ENCODE assay signal across 19 mouse cellular contexts in the genomic region with DNA sequence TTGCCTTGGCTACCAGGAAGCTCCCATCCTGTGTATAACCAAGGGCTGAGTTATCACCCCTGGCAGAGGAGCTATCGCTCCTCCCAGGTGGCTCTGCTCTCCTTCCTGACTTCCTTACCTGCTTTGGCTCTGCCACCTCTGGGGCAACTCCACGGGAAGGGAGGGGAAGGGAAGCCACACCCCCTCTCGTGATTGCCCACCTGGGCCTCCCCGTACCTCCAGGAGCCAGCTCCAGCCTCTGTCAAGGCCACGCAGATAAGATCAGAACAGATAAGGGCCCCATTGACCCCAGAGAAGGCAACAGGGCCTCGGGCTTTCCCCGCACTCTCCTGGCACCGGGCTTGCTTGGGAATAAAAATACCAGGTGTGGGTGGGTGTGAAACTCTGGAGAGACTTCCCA. TPM values are rescaled to one million over a fixed set of nuclear protein-coding genes. Genes with fewer than 3 reads are reported as not detected.
"Had no signal": no experiment of that assay in that cellular context is flagged by ENCODE, and none has a peak within 500 bp of the region (broad histone marks: within the 10 kb centered on the region; RNA-seq: fewer than 3 reads in every experiment).

No protein-coding gene starts in this region.

- DNase-seq: kidney, adult 2 months; kidney, postnatal 36 days; lung, embryonic 14.5 days; retina, postnatal 1 day; right cerebral cortex, postnatal 4 days; thymus, adult 18-20 months; thymus, postnatal 14 days had no signal

- ATAC-seq: midbrain, embryonic 15.5 days had no signal

- H3K36me3 ChIP-seq: hindbrain, embryonic 15.5 days; kidney, embryonic 15.5 days; limb, embryonic 12.5 days; liver, embryonic 15.5 days; midbrain, embryonic 15.5 days; neural tube, embryonic 13.5 days had no signal

- H3K27ac ChIP-seq: hindbrain, embryonic 15.5 days; kidney, embryonic 15.5 days; layer of hippocampus, adult 2 months; limb, embryonic 12.5 days; liver, embryonic 15.5 days; midbrain, embryonic 15.5 days; neural tube, embryonic 13.5 days had no signal

- H3K4me1 ChIP-seq: hindbrain, embryonic 15.5 days; limb, embryonic 12.5 days; neural tube, embryonic 13.5 days had no signal

- H3K27me3 ChIP-seq: limb, embryonic 12.5 days; midbrain, embryonic 15.5 days had no signal

- H3K9ac ChIP-seq: hindbrain, embryonic 15.5 days; kidney, embryonic 15.5 days; limb, embryonic 12.5 days; liver, embryonic 15.5 days; lung, embryonic 14.5 days; midbrain, embryonic 15.5 days; neural tube, embryonic 13.5 days had no signal

- H3K9me3 ChIP-seq: hindbrain, embryonic 15.5 days; kidney, embryonic 15.5 days; limb, embryonic 12.5 days; liver, embryonic 15.5 days; midbrain, embryonic 15.5 days; neural tube, embryonic 13.5 days had no signal

- H3K4me3 ChIP-seq: hindbrain, embryonic 15.5 days; kidney, embryonic 15.5 days; layer of hippocampus, adult 2 months; limb, embryonic 12.5 days; liver, embryonic 15.5 days; midbrain, embryonic 15.5 days; neural tube, embryonic 13.5 days had no signal

- H3K4me2 ChIP-seq: hindbrain, embryonic 15.5 days; kidney, embryonic 15.5 days; limb, embryonic 12.5 days; liver, embryonic 15.5 days; lung, embryonic 14.5 days; midbrain, embryonic 11.5 days; midbrain, embryonic 15.5 days; neural tube, embryonic 13.5 days had no signal

RNA-seq across cellular contexts. Expression of a gene that starts 28.4 kb away (rescaled TPM):
- total RNA-seq: megakaryocyte, adult 5-6 weeks had no signal

RNA-seq across cellular contexts. Expression of a gene that starts 57.7 kb away (rescaled TPM):
- total RNA-seq: layer of hippocampus, postnatal 10 days; liver, adult 2 months had no signal
- polyA plus RNA-seq: kidney, adult 2 months; limb, embryonic 12.5 days; liver, adult 2 months; lung, embryonic 14.5 days; stomach, embryonic 16.5 days had no signal
